Mouse (Mus musculus): ENCODE results near the gene Soat2.

Soat2 gene

GRCm38 (mm10) chr15:102114651-102115260, 35.6 kb upstream of the Soat2 start:
- peak in 1 of 2 experiments; percentile 35 for DNase-seq

- DNase-seq: peak in 1 of 2 experiments; percentile 41
Measured at GRCm38 (mm10) chr15:102115731-102116231, 34.5 kb upstream of the Soat2 start.

GRCm38 (mm10) chr15:102116753-102117415, 33.4 kb upstream of the Soat2 start:
- DNase-seq: peak in 1 of 2 experiments; percentile 39

GRCm38 (mm10) chr15:102117461-102118443, 32.6 kb upstream of the Soat2 start:
- DNase-seq: peak; percentile 72 to 83

GRCm38 (mm10) chr15:102118591-102118990, 31.7 kb upstream of the Soat2 start:
- DNase-seq: peak in 1 of 2 experiments; percentile 41

GRCm38 (mm10) chr15:102119121-102119830, 31.1 kb upstream of the Soat2 start:
- peak in 1 of 2 experiments; percentile 27 for DNase-seq

GRCm38 (mm10) chr15:102119831-102120170, 30.5 kb upstream of the Soat2 start:
- no peak for DNase-seq

- peak; percentile 15 to 71 for DNase-seq
Measured at GRCm38 (mm10) chr15:102120530-102120929, 29.8 kb upstream of the Soat2 start.

GRCm38 (mm10) chr15:102126303-102126702, 24.0 kb upstream of the Soat2 start:
- peak; percentile 86 to 90 for DNase-seq

GRCm38 (mm10) chr15:102133314-102133713, 17.0 kb upstream of the Soat2 start:
- peak in 1 of 2 experiments; percentile 70 for DNase-seq

GRCm38 (mm10) chr15:102134709-102135108, 15.6 kb upstream of the Soat2 start:
- DNase-seq: no peak

GRCm38 (mm10) chr15:102135522-102136128, 14.7 kb upstream of the Soat2 start:
- no peak for DNase-seq

- peak; percentile 96 to 98 for DNase-seq
Measured at GRCm38 (mm10) chr15:102136129-102136758, 14.1 kb upstream of the Soat2 start, which contains the start of gene Spryd3. TSS of gene Spryd3 (minus strand) at chr15:102136234.

GRCm38 (mm10) chr15:102141120-102141519, 9.2 kb upstream of the Soat2 start:
- no peak for DNase-seq

GRCm38 (mm10) chr15:102142914-102143912, 7.1 kb upstream of the Soat2 start:
- peak in 1 of 2 experiments; percentile 49 for DNase-seq

GRCm38 (mm10) chr15:102144274-102144711, 6.0 kb upstream of the Soat2 start, which contains the start of gene Igfbp6:
TSS of gene Igfbp6 (plus strand) at chr15:102144362.
- DNase-seq: no peak

- no peak for DNase-seq
Measured at GRCm38 (mm10) chr15:102144726-102145125, 5.6 kb upstream of the Soat2 start.

- DNase-seq: no peak
Measured at GRCm38 (mm10) chr15:102145330-102145729, 5.0 kb upstream of the Soat2 start.

GRCm38 (mm10) chr15:102146089-102146488, 4.2 kb upstream of the Soat2 start:
- DNase-seq: no peak

GRCm38 (mm10) chr15:102146882-102147281, 3.4 kb upstream of the Soat2 start:
- DNase-seq: peak; percentile 55 to 73

Data from kidney, postnatal 25 days (tissue).